Mouse (Mus musculus): ENCODE results near the gene H2-Eb1.

Gene H2-Eb1

GRCm38 (mm10) chr17:34305380-34306030 lies at the start of gene H2-Eb1:
H2-Eb1 (plus strand) TSS chr17:34305867.
- peak; percentile 77 for DNase-seq

GRCm38 (mm10) chr17:34256501-34256900 lies 49.2 kb upstream of the H2-Eb1 start:
- DNase-seq: no peak

- DNase-seq: peak; percentile 83
Measured at GRCm38 (mm10) chr17:34257594-34258375, 47.9 kb upstream of the H2-Eb1 start, which contains the start of gene H2-Ab1. H2-Ab1 (plus strand) TSS chr17:34257689.

DNA sequence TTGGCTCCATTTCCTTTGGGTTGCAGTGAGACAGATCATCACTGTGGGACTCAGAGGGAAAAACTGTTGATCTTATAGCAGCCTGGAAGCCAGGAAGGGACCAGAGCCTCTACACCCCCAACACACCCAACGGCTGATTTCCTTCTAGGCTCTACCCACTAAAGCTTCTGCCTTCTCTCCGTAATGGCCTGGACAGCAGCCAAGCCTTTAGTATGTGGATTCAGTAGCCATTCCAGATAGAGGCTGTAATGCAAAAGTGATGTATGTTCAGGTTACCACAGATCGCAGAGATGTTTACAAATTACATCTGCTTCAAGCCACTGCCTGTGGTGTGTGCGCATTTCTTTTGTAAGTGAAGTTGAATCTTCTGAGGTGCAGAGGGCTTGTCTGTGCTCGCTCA lies 45.1 kb upstream of the H2-Eb1 start:
- DNase-seq: no peak

- DNase-seq: peak; percentile 77
Measured at GRCm38 (mm10) chr17:34261502-34261901, 44.2 kb upstream of the H2-Eb1 start.

- DNase-seq: peak; percentile 61
Measured at GRCm38 (mm10) chr17:34263068-34263467, 42.6 kb upstream of the H2-Eb1 start.

DNA sequence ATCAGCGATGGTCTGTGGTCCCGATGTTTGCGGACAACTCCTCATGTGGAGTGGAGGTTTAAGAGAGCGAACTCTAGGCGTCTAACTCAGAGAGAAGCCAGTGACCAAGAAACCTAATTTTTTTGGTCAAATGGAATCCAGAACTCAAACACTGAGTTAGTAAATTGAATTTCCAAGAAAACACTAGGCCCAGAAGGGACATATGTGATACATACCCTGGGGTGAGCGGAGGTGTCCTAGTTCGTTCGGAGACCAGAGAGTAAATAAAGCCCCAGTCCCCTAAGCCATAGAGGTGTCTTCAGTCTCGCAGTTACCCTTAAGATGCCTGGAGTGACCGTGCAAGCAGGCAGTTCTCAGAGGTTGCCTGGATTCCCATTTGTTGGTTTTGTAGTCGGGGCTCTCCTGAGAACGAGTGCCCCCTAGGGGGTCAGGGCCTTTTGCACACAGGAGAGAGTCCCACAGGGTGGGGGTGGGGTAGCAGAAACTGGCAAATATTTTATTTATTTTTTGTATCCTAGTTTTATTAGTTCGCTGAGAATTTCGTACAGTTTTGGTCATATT lies 41.8 kb upstream of the H2-Eb1 start:
- DNase-seq: no peak

DNA sequence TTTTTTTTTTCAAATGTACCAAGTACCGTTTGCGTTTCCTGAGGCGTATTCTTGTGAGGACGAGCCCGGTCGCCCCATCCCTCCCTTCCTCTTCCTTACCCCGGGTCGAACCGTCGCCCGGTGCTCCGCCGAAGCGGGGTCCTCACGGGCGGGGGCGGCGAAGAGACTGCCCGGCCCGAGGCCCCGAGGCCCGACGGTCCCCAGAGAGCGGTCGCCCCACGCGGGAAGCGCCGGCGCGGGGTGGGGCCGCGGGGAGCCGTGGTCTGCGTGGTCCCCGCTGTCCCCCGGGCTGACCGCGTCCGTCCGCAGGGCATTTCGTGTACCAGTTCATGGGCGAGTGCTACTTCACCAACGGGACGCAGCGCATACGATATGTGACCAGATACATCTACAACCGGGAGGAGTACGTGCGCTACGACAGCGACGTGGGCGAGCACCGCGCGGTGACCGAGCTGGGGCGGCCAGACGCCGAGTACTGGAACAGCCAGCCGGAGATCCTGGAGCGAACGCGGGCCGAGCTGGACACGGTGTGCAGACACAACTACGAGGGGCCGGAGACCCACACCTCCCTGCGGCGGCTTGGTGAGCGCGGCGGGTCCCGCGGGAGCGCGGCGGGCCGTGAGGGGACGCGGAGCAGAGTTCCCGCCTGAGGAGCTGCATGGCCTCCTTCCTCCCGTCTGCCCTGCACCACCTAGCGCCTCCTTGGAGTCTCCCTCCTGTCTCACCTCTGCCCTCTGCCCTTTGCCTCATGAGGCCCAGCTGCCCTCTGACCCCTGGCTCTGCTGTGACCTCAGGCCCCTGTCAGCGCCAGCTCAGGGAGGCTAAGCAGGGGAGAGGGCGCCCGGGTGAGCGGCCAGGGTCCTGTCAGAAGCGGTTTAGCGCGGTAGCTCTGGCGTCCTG lies 41.0 kb upstream of the H2-Eb1 start:
- DNase-seq: no peak

DNA sequence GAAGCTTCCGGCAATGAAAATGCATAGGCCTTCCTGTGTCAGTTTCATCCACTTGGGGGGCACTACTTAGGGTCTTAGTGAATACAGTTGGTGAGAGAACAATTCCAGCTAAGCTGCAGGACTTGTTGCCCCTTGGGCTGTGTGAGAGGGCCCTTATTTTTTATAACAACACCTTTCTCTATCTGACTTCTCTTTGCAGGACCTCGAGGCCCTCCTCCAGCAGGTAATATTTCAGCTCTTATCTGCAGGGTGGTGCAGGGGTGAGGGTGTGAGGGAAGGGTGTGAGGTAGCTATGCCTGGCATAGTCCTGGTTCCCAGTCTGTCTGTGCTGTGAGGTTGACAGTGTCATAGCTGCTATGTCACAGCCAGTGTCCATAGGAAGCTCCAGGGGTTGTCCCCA lies 37.4 kb upstream of the H2-Eb1 start:
- DNase-seq: no peak

DNA sequence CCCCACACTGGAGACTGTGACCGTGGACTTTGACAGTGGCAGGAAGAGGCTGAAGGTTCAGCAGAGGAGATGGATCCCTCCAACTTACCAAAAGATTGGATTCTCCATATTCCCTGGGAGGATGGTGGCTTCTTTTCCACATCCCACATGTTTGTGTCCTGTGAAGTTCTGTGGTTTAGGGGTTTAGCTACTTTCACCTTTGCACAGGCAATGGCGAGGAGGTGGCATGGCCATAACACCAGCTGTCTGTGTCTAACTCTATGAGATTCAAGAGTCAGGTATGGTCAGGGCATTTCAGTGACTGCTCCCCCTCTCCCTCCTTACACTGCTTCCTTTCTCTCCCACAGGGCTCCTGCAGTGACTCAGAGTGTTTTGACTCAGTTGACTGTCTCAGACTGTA lies 36.9 kb upstream of the H2-Eb1 start:
- DNase-seq: no peak

DNA sequence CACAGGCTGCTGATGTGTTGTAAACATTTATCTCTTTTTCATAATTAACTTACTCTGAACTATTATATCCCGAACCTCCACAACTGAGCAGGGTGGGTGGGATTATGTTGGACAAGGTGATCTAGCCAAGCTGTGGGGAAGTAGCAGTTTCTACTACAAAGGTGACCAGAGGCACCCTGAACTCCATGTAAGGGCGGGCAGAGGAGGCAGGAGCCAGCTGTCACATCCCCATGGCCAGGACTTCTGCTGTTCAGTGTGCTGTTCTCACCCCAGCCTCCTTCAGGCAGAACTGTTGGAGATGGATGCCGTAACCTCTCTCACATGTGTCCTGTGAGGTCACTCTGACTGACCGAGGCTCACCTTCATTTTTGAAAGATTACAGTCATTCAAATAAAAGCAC lies 35.9 kb upstream of the H2-Eb1 start:
- no peak for DNase-seq

DNA sequence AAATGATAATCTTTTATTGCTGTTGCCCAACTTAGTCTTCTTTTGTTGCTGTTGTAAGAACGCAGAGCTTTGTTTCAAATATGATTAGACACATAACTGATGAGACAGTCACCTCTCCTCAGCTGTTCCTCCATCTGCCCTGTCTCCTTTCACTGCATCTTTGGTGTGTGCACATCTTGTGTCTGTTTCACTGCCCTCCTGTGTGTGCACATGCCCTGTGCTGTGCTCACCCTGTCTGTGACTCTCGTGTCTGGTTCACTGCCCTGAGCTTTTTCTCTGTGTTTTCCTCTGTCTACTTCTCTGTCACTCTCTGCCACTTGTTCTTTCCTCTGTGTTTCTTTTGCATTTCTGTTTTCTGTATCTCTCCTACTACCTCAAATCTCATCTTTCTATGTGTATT lies 35.4 kb upstream of the H2-Eb1 start:
- no peak for DNase-seq

DNA sequence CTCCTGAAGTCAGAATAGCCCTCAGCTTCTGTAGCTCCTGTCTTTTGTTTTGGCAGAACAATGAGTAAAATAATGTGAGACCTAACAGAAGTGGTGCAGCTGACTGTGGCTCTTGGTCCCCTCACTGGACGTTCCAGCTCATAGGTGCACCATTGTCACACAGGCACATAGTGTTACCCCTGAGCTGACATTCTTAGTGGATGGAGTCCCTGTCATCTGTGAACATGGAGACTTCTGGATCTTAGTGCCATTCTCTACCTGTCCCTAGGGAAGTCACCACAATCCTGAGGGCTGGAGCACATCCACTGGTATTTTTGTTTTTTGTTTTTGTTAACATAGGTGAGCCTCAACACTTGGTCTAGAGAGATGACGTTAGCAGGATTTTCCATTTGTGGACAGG lies 34.7 kb upstream of the H2-Eb1 start:
- DNase-seq: no peak

- no peak for DNase-seq
Measured at GRCm38 (mm10) chr17:34272102-34272501, 33.6 kb upstream of the H2-Eb1 start.

DNA sequence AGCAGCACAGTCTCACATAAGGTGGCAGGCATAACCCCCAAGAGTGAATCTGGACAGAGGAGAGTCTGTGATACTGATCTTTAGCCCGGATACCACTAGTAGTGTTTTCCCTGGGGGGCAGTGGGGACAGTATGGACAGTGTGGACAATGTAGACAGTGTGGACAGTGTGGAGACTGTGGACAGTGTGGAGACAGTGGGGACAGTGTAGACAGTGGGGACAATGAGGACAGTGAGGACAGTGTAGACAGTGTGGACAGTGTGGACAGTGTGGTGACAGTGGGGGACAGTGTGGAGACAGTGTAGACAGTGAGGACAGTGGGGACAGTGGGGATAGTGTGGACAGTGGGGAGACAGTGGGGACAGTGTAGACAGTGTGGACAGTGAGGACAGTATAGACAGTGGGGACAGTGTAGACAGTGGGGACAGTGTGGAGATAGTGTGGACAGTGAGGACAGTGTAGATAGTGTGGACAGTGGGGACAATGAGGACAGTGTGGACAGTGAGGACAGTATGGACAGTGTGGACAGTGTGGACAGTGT lies 25.1 kb upstream of the H2-Eb1 start:
- DNase-seq: no peak

- DNase-seq: no peak
Measured at GRCm38 (mm10) chr17:34281836-34282235, 23.8 kb upstream of the H2-Eb1 start.

- no peak for DNase-seq
Measured at GRCm38 (mm10) chr17:34285371-34285770, 20.3 kb upstream of the H2-Eb1 start.

GRCm38 (mm10) chr17:34285848-34286247 lies 19.8 kb upstream of the H2-Eb1 start:
- no peak for DNase-seq

- DNase-seq: no peak
Measured at GRCm38 (mm10) chr17:34286501-34286900, 19.2 kb upstream of the H2-Eb1 start.

DNA sequence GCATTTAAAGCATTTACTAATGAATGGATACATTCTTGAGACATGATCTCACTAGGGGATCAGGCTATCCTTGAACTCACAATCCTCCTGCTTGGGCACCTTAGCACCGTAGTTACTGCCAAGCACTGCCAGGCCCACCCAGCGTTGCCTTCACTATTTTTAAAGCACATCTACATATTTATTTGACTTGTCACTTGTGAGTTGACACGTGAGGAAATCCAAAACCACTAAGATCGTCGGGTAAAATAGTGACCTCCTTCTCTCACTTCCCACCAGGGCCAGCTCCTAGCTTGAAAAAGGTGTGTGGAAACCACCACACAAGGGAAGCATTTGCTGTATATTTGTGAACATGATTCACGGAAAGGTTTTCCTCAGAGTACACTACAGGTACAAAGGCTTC lies 18.7 kb upstream of the H2-Eb1 start:
- no peak for DNase-seq

GRCm38 (mm10) chr17:34287648-34288047 lies 18.0 kb upstream of the H2-Eb1 start, which contains the start of gene H2-Aa:
H2-Aa (minus strand) TSS chr17:34287823.
- no peak for DNase-seq

DNA sequence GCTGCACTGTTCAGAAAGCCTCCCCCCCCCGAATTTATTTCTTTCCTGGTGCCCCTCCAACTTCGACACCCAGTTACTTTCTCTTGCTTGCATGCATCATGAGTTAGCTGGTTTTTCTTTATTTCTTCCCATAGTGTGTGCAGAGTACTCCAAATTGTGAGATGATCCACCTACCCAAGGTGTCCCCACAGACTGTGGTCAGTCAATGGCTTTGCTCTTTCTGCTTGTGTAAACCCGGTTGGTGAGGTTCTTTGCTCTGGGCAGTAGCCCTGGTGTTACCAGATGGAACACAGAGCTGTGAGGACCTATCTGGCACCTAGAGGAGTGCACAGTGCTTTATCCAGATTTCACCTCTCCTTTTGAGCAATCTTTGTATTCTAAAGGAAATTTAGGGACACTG lies 17.5 kb upstream of the H2-Eb1 start:
- DNase-seq: no peak

- DNase-seq: peak; percentile 81
Measured at GRCm38 (mm10) chr17:34291609-34292008, 14.1 kb upstream of the H2-Eb1 start.
